ENCODE assay signal across 8 mouse cellular contexts in the genomic region with DNA sequence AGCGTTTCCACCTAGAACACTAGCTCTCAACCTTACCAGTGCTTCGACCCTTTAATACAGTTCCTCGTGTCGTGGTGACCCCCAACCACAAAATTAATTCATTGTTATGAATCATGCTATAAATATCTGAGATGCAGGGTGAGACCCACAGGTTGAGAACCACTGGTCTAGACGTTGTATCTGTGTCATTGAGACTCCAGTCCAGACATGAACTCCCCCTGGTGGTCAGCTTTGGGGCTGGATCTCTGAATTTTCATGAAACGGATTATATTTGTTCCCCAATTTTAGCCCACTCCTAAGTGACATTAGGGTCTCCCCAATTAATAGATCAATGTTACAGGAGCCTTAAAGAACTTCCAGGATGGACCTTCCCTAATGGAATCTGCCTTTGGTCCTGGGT.
A peak's percentile ranks its signal among the peaks of the same experiment; 100 is the strongest.
DNase-seq lines count a peak whose midpoint lies in the region; ATAC-seq and TF ChIP-seq lines count a peak whose summit lies in the region.

No protein-coding gene starts in this region.

- H3K9ac ChIP-seq in intestine, embryonic 15.5 days = no peak overlapping the region

- WGBS in intestine, embryonic 15.5 days = 75% methylated on average over 6 of the region's 6 CpGs

- H3K4me3 ChIP-seq in E14TG2a.4 (replicated peaks; ENCODE audit: low read length) = no peak overlapping the region
- no peak overlapping the region for H3K4me3 ChIP-seq in intestine, embryonic 15.5 days (replicated peaks)

- peak; percentile 59 for DNase-seq in kidney, adult 18-20 months
- DNase-seq in kidney, adult 11 months = no peak
- peak; percentile 53 for DNase-seq in A20 (ENCODE audit: low read depth, low spot score)
- peak; percentile 79 to 87 for DNase-seq in cerebellum, postnatal 14 days
- peak; percentile 61 to 71 for DNase-seq in layer of hippocampus, postnatal 10 days (ENCODE audit: low spot score in 2 of 2)
- peak; percentile 74 for DNase-seq in retina, embryonic 14.5 days (ENCODE audit: low spot score)

- no peak overlapping the region for H3K4me2 ChIP-seq in intestine, embryonic 15.5 days (replicated peaks)

- no peak for ATAC-seq in intestine, embryonic 15.5 days

- peak; percentile 37 for TF ChIP-seq CTCF in E14TG2a.4 (conservative IDR thresholded peaks at IDR 0.05; ENCODE audit: low read length)

- H3K27ac ChIP-seq in intestine, embryonic 15.5 days = no peak overlapping the region

- no peaks in the 10 kb centered on the region for H3K36me3 ChIP-seq in E14TG2a.4 (ENCODE audit: insufficient read depth, low read length)
- no peaks in the 10 kb centered on the region for H3K36me3 ChIP-seq in intestine, embryonic 15.5 days

- H3K4me1 ChIP-seq in E14TG2a.4 (replicated peaks; ENCODE audit: low read depth, low read length) = no peaks in the 10 kb centered on the region
- H3K4me1 ChIP-seq in intestine, embryonic 15.5 days (replicated peaks) = no peaks in the 10 kb centered on the region

- H3K27me3 ChIP-seq in E14TG2a.4 (ENCODE audit: insufficient read depth, low read length) = peaks cover 3% of the 10 kb centered on the region; the same call in 1 of the 2 replicates
- no peaks in the 10 kb centered on the region for H3K27me3 ChIP-seq in intestine, embryonic 15.5 days (replicated peaks)

- peaks cover 32% of the 10 kb centered on the region for H3K9me3 ChIP-seq in E14TG2a.4 (ENCODE audit: low read length)
- H3K9me3 ChIP-seq in intestine, embryonic 15.5 days = no peaks in the 10 kb centered on the region
